Mouse (Mus musculus): ENCODE results near the gene Sept9. TPM values are rescaled to one million over a fixed set of nuclear protein-coding genes. Genes with fewer than 3 reads are reported as not detected.

The Sept9 gene
- polyA plus RNA-seq, 1 experiment from 2014 or later: 179 TPM

GRCm38 (mm10) chr11:117330076-117330950, 130.9 kb downstream of the Sept9 start:
- Histone ChIP-seq H3K9me3 (no peaks in the 10 kb centered on the region), H3K4me2 (replicated peaks) (peak overlapping the region; percentile 89), H3K4me3 (no peak overlapping the region), H3K27ac (peak overlapping the region; percentile 94), H3K4me1 (peaks cover 79% of the 10 kb centered on the region), H3K27me3 (no peaks in the 10 kb centered on the region), H3K9ac (peak overlapping the region; percentile 87; the same call in 1 of the 2 replicates), H3K36me3 (peaks cover 5% of the 10 kb centered on the region; the same call in 1 of the 2 replicates)
- no peak for ATAC-seq (ENCODE audit: low FRiP score, low read depth)
- 53% methylated on average over 12 of the region's 12 CpGs for WGBS

GRCm38 (mm10) chr11:117330951-117331254, 131.4 kb downstream of the Sept9 start:
- Histone ChIP-seq H3K9ac (peak overlapping the region; percentile 87), H3K27me3 (no peaks in the 10 kb centered on the region)
- no peak for ATAC-seq (ENCODE audit: low FRiP score, low read depth)

GRCm38 (mm10) chr11:117331361-117332241, 132.1 kb downstream of the Sept9 start:
- H3K36me3 ChIP-seq: peaks cover 8% of the 10 kb centered on the region; the same call in 1 of the 2 replicates
- 3% methylated on average over 17 of the region's 17 CpGs for WGBS
- H3K27me3 ChIP-seq: no peaks in the 10 kb centered on the region
- ATAC-seq (ENCODE audit: low FRiP score, low read depth): peak; percentile 15; the same call in 1 of the 2 replicates
- H3K9me3 ChIP-seq: no peaks in the 10 kb centered on the region
- peak overlapping the region; percentile 65 for H3K4me3 ChIP-seq
- H3K4me1 ChIP-seq: peaks cover 72% of the 10 kb centered on the region
- H3K27ac ChIP-seq: peak overlapping the region; percentile 94
- H3K4me2 ChIP-seq (replicated peaks): peak overlapping the region; percentile 89
- H3K9ac ChIP-seq: peak overlapping the region; percentile 87

More at GRCm38 (mm10) chr11:117330951-117331254, 131.4 kb downstream of the Sept9 start:
- WGBS: 37% methylated on average over 7 of the region's 7 CpGs
- peaks cover 5% of the 10 kb centered on the region; the same call in 1 of the 2 replicates for H3K36me3 ChIP-seq
- no peak overlapping the region for H3K4me3 ChIP-seq
- peaks cover 74% of the 10 kb centered on the region for H3K4me1 ChIP-seq
- H3K9me3 ChIP-seq: no peaks in the 10 kb centered on the region
- H3K4me2 ChIP-seq (replicated peaks): peak overlapping the region; percentile 89
- H3K27ac ChIP-seq: peak overlapping the region; percentile 94; the same call in 1 of the 2 replicates

- Histone ChIP-seq H3K4me1 (peaks cover 65% of the 10 kb centered on the region), H3K4me2 (replicated peaks) (peak overlapping the region; percentile 89), H3K36me3 (peaks cover 13% of the 10 kb centered on the region), H3K4me3 (peak overlapping the region; percentile 65), H3K9ac (peak overlapping the region; percentile 87), H3K27me3 (no peaks in the 10 kb centered on the region), H3K27ac (peak overlapping the region; percentile 94), H3K9me3 (no peaks in the 10 kb centered on the region)
- WGBS: under 1% methylated on average over 37 of the region's 37 CpGs
- ATAC-seq (ENCODE audit: low FRiP score, low read depth): peak; percentile 84
Observed at GRCm38 (mm10) chr11:117332242-117333149, 133.0 kb downstream of the Sept9 start.

GRCm38 (mm10) chr11:117333150-117333715, 133.8 kb downstream of the Sept9 start:
- no peak for ATAC-seq (ENCODE audit: low FRiP score, low read depth)
- H3K27me3 ChIP-seq: no peaks in the 10 kb centered on the region
- no peaks in the 10 kb centered on the region for H3K9me3 ChIP-seq
- H3K36me3 ChIP-seq: peaks cover 13% of the 10 kb centered on the region
- 16% methylated on average over 13 of the region's 13 CpGs for WGBS
- H3K4me2 ChIP-seq (replicated peaks): peak overlapping the region; percentile 89
- H3K9ac ChIP-seq: peak overlapping the region; percentile 87
- H3K4me3 ChIP-seq: peak overlapping the region; percentile 65
- peaks cover 70% of the 10 kb centered on the region for H3K4me1 ChIP-seq
- peak overlapping the region; percentile 94 for H3K27ac ChIP-seq

- H3K4me1 ChIP-seq: peaks cover 79% of the 10 kb centered on the region
- 42% methylated on average over 6 of the region's 6 CpGs for WGBS
- ATAC-seq (ENCODE audit: low FRiP score, low read depth): no peak
- H3K4me2 ChIP-seq (replicated peaks): peak overlapping the region; percentile 89
- peak overlapping the region; percentile 65 for H3K4me3 ChIP-seq
- H3K36me3 ChIP-seq: peaks cover 13% of the 10 kb centered on the region
- H3K27ac ChIP-seq: peak overlapping the region; percentile 94; the same call in 1 of the 2 replicates
- H3K9ac ChIP-seq: peak overlapping the region; percentile 87
- no peaks in the 10 kb centered on the region for H3K27me3 ChIP-seq
- no peaks in the 10 kb centered on the region for H3K9me3 ChIP-seq
Observed at GRCm38 (mm10) chr11:117334101-117334500, 134.6 kb downstream of the Sept9 start.

GRCm38 (mm10) chr11:117335146-117335545, 135.7 kb downstream of the Sept9 start:
- H3K4me1 ChIP-seq: peaks cover 85% of the 10 kb centered on the region
- no peaks in the 10 kb centered on the region for H3K9me3 ChIP-seq
- WGBS: 93% methylated on average over 2 of the region's 2 CpGs
- H3K36me3 ChIP-seq: peaks cover 17% of the 10 kb centered on the region
- no peak overlapping the region for H3K27ac ChIP-seq
- H3K9ac ChIP-seq: no peak overlapping the region
- no peak overlapping the region for H3K4me3 ChIP-seq
- H3K27me3 ChIP-seq: no peaks in the 10 kb centered on the region
- H3K4me2 ChIP-seq (replicated peaks): peak overlapping the region; percentile 89
- no peak for ATAC-seq (ENCODE audit: low FRiP score, low read depth)

GRCm38 (mm10) chr11:117336081-117336788, 136.8 kb downstream of the Sept9 start:
- no peaks in the 10 kb centered on the region for H3K9me3 ChIP-seq
- WGBS: 85% methylated on average over 7 of the region's 7 CpGs
- no peak overlapping the region for H3K27ac ChIP-seq
- no peak overlapping the region for H3K4me2 ChIP-seq (replicated peaks)
- no peak overlapping the region for H3K9ac ChIP-seq
- no peak overlapping the region for H3K4me3 ChIP-seq
- H3K27me3 ChIP-seq: no peaks in the 10 kb centered on the region
- no peak for ATAC-seq (ENCODE audit: low FRiP score, low read depth)
- H3K4me1 ChIP-seq: peaks cover 85% of the 10 kb centered on the region
- H3K36me3 ChIP-seq: peaks cover 22% of the 10 kb centered on the region

- Histone ChIP-seq H3K27ac (no peak overlapping the region), H3K9ac (no peak overlapping the region), H3K27me3 (no peaks in the 10 kb centered on the region), H3K4me2 (replicated peaks) (no peak overlapping the region), H3K9me3 (no peaks in the 10 kb centered on the region), H3K4me3 (no peak overlapping the region), H3K36me3 (peaks cover 22% of the 10 kb centered on the region), H3K4me1 (peaks cover 83% of the 10 kb centered on the region)
- ATAC-seq (ENCODE audit: low FRiP score, low read depth): no peak
- WGBS: 92% methylated on average over 9 of the region's 9 CpGs
Observed at GRCm38 (mm10) chr11:117337749-117338148, 138.3 kb downstream of the Sept9 start.

- Histone ChIP-seq H3K4me2 (replicated peaks) (0 out of 2 replicates have a peak overlapping the region, but pooled peaks have one; percentile 9), H3K27me3 (no peaks in the 10 kb centered on the region), H3K9me3 (no peaks in the 10 kb centered on the region), H3K4me3 (no peak overlapping the region), H3K36me3 (peaks cover 22% of the 10 kb centered on the region), H3K27ac (peak overlapping the region; percentile 15; the same call in 1 of the 2 replicates), H3K4me1 (peaks cover 83% of the 10 kb centered on the region), H3K9ac (no peak overlapping the region)
- 50% methylated on average over 8 of the region's 8 CpGs for WGBS
- no peak for ATAC-seq (ENCODE audit: low FRiP score, low read depth)
Observed at GRCm38 (mm10) chr11:117338503-117338902, 139.0 kb downstream of the Sept9 start.
